Mouse (Mus musculus) intestine, embryonic 14.5 days (tissue): Measurements from ENCODE around the gene Lrch1. TPM values are rescaled to one million over a fixed set of nuclear protein-coding genes. Genes with fewer than 3 reads are reported as not detected.

Experiments used
- ATAC-seq: fragments of 200-750 bp; cut with Nextera tagmentation; replicated peaks from 2 replicates; pipeline ENCODE4 v1.8.0; 2017; ENCODE audit warnings: low read depth, moderate number of reproducible peaks, moderate TSS enrichment, moderate library complexity; ENCODE audit not compliant: low FRiP score, low TSS enrichment
- DNase-seq: peaks from one replicate; pipeline ENCODE4 v3.0.0-alpha.2; 2018; ENCODE audit warnings: low spot score
- H3K27ac ChIP-seq: fragments of 300-500 bp; sonication (generic); 2 replicates; pipeline ENCODE4 v1.5.1; 2014; ENCODE audit warnings: low read depth, mild to moderate bottlenecking, control low read depth
- H3K27me3 ChIP-seq: fragments of 300-500 bp; sonication (generic); replicated peaks from 2 replicates; pipeline ENCODE4 v1.6.1; 2014; ENCODE audit warnings: low read length, control low read depth; ENCODE audit not compliant: control insufficient read depth, insufficient read depth
- H3K36me3 ChIP-seq: fragments of 300-500 bp; sonication (generic); 2 replicates; pipeline ENCODE4 v1.6.1; 2014; ENCODE audit warnings: low read length, control low read depth; ENCODE audit not compliant: control insufficient read depth, insufficient read depth
- H3K4me1 ChIP-seq: fragments of 300-500 bp; sonication (generic); replicated peaks from 2 replicates; pipeline ENCODE4 v1.6.1; 2014; ENCODE audit warnings: low read length, control low read depth, mixed read lengths; ENCODE audit not compliant: control insufficient read depth, insufficient read depth
- H3K4me2 ChIP-seq: fragments of 300-500 bp; sonication (generic); 2 replicates; pipeline ENCODE4 v1.6.1; 2014; ENCODE audit warnings: low read length
- H3K4me3 ChIP-seq: fragments of 300-500 bp; sonication (generic); 2 replicates; pipeline ENCODE4 v1.5.1; 2014; ENCODE audit warnings: low read depth, low read length, control low read depth, mixed read lengths
- H3K9ac ChIP-seq: fragments of 300-500 bp; sonication (generic); 2 replicates; pipeline ENCODE4 v1.6.1; 2014; ENCODE audit warnings: mild to moderate bottlenecking, low read length
- H3K9me3 ChIP-seq: fragments of 300-500 bp; sonication (generic); 2 replicates; pipeline ENCODE4 v1.6.1; 2016; ENCODE audit warnings: low read length, control low read depth; ENCODE audit not compliant: control insufficient read depth
- WGBS: fragments of 180-500 bp; shearing (Covaris S2); extraction: QIAGEN DNeasy Blood & Tissue Kit; methylation state at CpG from one replicate; pipeline ENCODE4 v1.1.7; 2014; 5-methylcytosine and 5-hydroxymethylcytosine counted together
- polyA plus RNA-seq: library from polyadenylated mRNA; unstranded; fragments of >200 nt; fragmentation: Nextera tagmentation; extraction: Ambion mirVana; gene quantifications from 2 replicates; pipeline ENCODE4 v1.2.1, GENCODE M21; 2014

Gene Lrch1
- polyA plus RNA-seq, 1 experiment from 2014 or later: 12.6 TPM

GRCm38 (mm10) chr14:74709054-74709453, 238.6 kb downstream of the Lrch1 start:
- no peak for ATAC-seq
- Histone ChIP-seq H3K4me1 (no peaks in the 10 kb centered on the region), H3K27me3 (no peaks in the 10 kb centered on the region), H3K27ac (no peak overlapping the region), H3K9me3 (no peaks in the 10 kb centered on the region), H3K36me3 (no peaks in the 10 kb centered on the region), H3K4me2 (no peak overlapping the region), H3K4me3 (no peak overlapping the region), H3K9ac (no peak overlapping the region)
- peak; percentile 51 for DNase-seq
- 30% methylated on average over 3 of the region's 3 CpGs for WGBS

Other genes with a start within 250 kb of the Lrch1 start
- gene Esd, start 215.6 kb downstream of the Lrch1 start, polyA plus RNA-seq: 380 and 386 TPM in 2 replicates
- 0.37 and 0.42 TPM in 2 replicates for gene Rubcnl, start 68.2 kb upstream of the Lrch1 start, polyA plus RNA-seq
- gene Lrrc63, start 183.0 kb upstream of the Lrch1 start, polyA plus RNA-seq: 0.07 TPM in 1 of 2 replicates, not detected in the other
- gene Lcp1, start 183.2 kb upstream of the Lrch1 start, polyA plus RNA-seq: 58.3 and 61.2 TPM in 2 replicates